Mouse (Mus musculus): ENCODE results near the gene Pllp.

GRCm38 (mm10) chr8:94658031-94658430 is 38.0 kb downstream of the Pllp start:
- TF ChIP-seq CTCF (IDR thresholded peaks at IDR 0.05; ENCODE audit: extremely low read depth, insufficient read depth, insufficient read length, insufficient replicate concordance): no peak
- no peak for TF ChIP-seq POLR2A (IDR thresholded peaks at IDR 0.05; ENCODE audit: low read depth, low read length)
